Mouse (Mus musculus) urinary bladder, postnatal 36 days (tissue): ENCODE data around the gene Galnt14.

Source experiments
- DNase-seq, 2 experiments: peaks; one replicate each; pipeline ENCODE4 v3.0.0; 2022; ENCODE audit warnings: low spot score in 2 of 2, mixed read lengths in 1 of 2

The Galnt14 gene

GRCm38 (mm10) chr17:73710042-73710911 is at the start of gene Galnt14:
Gene Galnt14, minus strand, starts transcription at chr17:73710453.
- DNase-seq: peak; percentile 55 to 58

GRCm38 (mm10) chr17:73743681-73744311 is 33.5 kb upstream of the Galnt14 start:
- peak; percentile 66 to 77 for DNase-seq

- DNase-seq: no peak
Observed at GRCm38 (mm10) chr17:73723885-73724682, 13.8 kb upstream of the Galnt14 start.

DNA sequence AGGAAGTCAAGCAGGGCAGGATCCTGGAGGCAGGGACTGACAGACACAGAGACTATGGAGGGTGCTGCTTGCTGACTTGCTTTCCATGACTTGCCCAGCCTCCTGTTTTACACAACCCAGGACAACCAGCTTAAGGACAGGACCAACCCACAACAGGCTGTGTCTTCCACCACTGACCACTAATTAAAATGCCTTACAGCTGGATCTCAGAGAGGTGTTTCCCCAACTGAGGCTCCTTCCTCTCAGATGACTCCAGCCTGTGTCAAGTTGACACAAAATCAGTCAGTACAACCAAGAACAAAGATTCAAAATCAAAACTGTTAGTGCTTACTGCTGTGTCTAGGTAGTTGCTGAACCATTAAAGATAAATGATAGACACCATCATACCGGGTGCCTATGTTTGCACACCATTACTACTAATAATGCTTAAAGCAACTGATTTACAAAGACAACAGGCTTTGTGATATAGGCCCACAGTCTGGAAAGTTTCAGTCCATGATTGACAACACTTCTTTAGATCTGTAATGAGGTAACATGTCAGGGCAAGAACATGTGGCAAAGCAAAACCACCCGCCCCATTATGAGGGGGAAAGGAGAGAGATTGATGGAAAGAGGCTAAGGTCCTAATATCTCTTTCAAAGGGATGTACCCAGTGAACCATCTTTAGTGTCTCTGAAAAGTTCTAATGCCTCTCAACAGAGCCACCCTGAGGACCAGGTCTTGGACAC is 8.9 kb upstream of the Galnt14 start:
- DNase-seq: no peak

- DNase-seq: no peak
Observed at GRCm38 (mm10) chr17:73716684-73717083, 6.4 kb upstream of the Galnt14 start.

DNA sequence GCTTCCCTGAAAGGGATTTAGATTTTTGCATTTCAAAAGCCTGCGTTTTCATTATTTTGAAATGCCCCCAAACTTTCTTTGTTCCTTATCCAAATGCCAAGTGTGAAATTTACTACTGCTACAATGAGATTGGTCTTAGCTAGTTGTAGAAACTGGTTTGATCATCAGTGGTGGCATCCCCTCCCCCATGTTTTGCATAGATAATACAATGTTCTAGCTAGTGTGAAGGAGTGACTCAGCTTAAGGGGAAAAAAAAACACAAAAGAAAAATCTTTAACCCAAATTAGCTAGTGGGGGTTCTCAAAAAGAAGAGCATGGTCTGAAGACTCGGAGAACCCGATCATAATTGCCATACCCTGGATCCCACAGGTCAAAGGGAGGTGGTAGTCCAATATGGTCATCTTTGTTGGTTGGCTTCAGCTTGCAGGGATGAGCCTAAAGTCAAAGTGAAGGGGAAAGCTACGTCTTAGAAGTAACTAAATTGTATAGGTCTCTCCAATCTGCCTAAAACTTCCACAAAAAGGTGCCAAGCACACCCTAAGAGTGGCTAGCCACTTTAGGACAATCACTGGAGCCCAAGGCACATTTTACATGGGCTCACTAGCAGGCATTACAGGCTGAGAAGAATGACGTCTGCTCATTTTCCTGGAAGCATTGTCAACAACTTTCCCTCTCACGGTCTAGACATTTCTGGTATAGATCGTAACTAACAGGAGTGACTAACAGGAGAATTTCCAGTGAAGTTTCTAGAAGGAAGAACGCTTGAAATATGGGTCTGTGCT is 4.4 kb upstream of the Galnt14 start:
- DNase-seq: no peak

DNA sequence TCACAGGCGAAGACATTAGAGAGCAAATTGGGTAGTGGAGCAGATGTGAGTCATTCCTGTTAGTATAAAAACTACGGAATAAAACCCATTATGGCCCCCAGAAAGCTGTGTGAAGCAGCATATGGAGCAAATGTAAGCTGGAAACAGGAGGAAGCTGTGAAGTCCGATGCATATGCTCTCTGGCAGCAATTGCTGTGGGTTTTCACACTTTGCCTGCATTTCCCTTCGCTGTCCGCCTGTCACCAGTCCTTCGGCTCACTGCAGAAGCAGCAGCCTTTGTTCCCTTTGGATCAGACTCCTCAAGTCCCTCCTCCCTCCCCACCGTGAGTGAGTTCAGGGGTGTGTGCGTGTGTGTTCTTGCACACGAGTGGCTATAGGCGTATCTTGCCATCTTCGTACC is 3.1 kb upstream of the Galnt14 start:
- DNase-seq: no peak

DNA sequence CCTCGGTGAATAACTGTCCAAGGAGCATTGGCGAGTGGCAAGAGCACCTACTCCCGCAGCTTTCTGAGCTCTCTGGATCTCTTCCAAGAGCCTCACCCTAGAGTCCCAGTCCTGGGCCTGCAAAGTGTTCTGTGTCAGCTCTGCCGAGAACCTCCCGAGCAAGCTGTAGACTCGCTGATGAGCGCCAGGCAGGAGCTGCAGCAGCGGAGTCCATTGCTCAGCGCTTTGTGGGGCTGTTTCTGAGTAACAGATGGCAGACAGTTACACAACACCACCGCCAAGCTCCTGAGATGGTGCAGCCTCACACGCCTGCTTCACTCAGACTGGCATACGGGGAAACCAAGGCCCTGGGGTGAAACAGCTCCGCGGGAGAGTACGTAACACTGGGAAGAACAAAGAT is 1.7 kb upstream of the Galnt14 start:
- no peak for DNase-seq

DNA sequence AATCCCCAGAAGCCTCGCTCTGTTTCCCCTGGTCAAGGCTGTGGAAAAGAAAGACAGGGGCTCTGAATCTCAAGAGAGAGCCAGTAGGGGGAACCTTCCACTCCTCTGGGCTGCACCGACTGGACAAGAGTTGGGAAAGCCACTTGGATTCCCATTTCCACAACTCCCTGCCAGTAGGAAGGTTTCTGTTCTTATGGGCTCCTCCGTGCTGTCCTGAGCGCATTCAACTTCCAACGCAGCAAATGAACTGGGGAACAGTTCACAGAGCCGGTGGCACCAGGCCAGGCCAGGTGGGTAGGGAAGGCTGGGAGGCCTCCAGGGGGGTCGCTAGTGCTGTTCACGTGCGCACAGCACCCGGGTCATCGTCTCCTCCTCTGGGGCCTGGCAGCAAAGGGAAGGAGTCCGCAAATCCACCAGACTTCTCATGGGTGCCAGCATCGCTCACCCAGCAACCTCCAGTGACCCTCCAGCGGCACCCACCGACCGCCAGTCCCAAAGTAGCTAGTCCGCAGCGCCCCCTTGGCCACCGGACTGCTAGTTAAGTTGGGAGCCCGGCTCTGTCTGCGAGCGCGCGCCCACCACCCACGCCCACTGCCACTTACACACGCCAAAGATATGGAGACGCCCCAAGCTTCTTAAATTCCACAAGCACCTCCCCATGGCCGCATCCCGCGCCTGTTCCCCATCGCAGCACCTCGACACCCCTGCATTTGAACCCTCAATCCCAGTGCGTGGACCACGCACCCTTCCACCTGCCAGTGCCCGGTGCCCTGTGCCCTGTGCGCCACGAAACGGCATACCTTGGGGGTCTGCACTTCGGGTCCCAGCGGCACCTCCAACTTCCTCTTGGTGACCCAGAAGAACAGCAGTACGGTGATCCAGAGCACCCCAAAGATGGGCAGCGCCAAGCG is 867 bp downstream of the Galnt14 start:
- peak in 1 of 2 experiments; percentile 1 for DNase-seq

- no peak for DNase-seq
Observed at GRCm38 (mm10) chr17:73708451-73708850, 1.8 kb downstream of the Galnt14 start.

GRCm38 (mm10) chr17:73703571-73703970 is 6.7 kb downstream of the Galnt14 start:
- DNase-seq: no peak

DNA sequence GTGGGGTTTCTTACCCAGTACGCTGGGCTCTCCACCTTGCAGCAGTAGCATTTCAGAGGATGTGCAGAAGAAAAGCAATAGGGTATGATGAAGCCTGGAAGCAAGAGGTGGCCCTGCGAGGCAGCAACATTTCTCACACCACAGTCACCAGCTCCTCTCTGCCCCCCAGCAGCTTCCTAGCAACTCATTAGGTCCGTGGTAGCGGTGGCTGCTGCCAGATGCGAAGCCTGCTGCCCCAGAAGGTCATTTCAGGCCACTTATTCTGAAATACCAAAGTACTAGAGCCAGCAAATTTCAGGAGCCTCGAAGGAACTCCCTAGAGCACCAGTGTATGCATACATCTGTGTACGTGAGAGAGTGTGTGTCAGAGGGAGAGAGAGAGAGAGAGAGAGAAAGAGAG is 9.2 kb downstream of the Galnt14 start:
- DNase-seq: no peak

DNA sequence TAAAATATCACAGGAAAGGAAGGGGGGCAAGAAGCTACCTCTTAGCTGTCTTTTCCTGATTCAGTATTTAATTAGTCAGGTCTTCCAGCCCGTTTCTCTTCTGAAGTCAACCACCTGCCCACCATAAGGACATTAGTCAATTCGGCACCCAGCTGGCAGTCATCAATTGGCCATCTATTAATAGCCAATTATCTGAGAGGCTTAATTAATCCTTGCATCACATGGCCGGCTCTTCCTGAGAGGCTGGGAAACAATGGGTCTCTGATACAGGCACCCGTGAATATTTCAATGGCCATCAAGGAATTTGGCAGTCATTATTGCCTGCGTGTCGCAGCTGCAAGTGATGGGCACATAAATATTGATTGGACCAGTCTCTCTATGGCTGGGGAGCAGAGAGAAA is 10.4 kb downstream of the Galnt14 start:
- DNase-seq: no peak

DNA sequence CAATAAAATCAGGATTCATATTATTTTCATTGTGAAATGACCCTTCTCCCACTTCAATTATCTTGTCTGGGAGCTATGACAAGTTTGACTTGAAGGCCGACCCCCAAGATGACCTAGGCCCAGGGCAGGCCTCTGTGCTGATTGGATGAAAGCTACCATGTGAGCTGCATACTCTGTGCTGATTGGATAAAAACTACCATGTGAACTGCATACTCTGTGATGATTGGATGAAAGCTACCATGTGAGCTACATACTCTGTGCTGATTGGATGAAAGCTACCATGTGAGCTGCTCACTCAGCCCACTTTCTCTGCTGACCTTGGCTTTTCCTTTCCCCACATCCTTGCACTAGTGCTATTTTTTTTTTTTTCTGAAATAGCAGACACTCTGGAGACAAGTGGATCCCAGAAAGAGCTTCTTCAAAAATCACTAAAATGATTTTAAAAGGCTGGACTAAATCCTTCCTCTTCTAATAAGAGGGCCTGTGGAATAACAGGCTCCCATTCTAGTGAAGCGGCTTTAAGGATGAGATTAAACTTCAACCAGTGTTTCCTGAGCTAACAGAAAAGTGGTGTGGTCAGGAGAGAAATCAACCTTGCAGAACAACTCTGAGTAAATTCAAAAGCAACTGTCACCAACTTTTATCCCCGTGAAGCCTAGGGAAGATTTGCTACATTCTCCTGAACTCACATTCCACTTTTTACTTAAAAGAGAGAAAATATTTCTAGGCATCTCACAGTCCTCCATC is 15.9 kb downstream of the Galnt14 start:
- DNase-seq: no peak

GRCm38 (mm10) chr17:73688261-73688660 is 22.0 kb downstream of the Galnt14 start:
- no peak for DNase-seq

GRCm38 (mm10) chr17:73686292-73686691 is 24.0 kb downstream of the Galnt14 start:
- no peak for DNase-seq

DNA sequence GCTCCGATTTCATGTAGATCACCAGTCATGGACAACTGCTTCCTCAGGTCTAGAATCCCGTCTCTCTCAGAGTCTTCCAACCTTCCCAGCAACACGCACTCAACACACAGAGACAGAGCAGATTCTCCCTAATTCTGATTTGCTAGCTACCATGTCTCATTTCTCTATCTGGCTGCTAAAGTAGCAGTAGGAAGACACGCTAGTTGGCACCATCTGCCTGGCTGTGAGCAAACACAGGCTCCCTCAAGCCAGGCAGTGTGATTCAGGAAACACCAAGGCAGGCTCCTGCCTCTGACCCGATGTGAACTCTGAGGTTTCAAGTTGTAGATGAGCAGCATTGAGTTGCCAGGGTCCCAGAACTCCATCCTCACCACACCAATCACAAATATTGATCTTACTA is 25.5 kb downstream of the Galnt14 start:
- DNase-seq: no peak

- DNase-seq: no peak
Observed at GRCm38 (mm10) chr17:73671921-73672320, 38.3 kb downstream of the Galnt14 start.

DNA sequence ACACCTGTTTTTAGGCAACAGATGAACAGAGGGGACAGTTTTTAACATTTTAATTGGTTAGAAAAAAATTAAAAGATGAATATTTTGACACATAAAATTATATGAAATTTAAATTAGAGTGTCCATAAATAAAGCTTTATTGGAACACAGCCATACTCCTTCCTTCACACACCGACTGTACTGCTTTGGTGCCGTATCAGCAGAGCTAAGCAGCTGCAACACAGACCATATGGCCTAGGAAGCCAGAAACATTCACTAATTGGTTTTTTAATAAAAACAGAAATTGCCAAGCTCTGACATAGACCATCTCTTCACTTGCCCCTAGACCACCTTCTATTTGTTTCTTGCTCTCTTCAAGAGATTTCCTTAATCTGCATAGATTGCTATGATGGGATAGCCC is 40.2 kb downstream of the Galnt14 start:
- no peak for DNase-seq
